Mouse (Mus musculus): Measurements from ENCODE around the gene Gm20388.

GRCm38 (mm10) chr8:121885433-121885832 is 1974.8 kb downstream of the Gm20388 start:
- TF ChIP-seq CTCF (IDR thresholded peaks at IDR 0.05; ENCODE audit: control insufficient read depth, insufficient read depth, low read length) (no peak), POLR2A (IDR thresholded peaks at IDR 0.05; ENCODE audit: borderline replicate concordance, control insufficient read depth, low read depth, low read length) (no peak)

All from bone marrow, adult 2 months (tissue).